Mouse (Mus musculus): ENCODE results near the gene Mfsd12.

- TF ChIP-seq CTCF (IDR thresholded peaks at IDR 0.05; ENCODE audit: control insufficient read depth, insufficient read depth, insufficient replicate concordance, low read depth, low read length) (no peak), POLR2A (IDR thresholded peaks at IDR 0.05; ENCODE audit: control insufficient read depth, low read depth, low read length) (no peak)
Observed at GRCm38 (mm10) chr10:81356352-81356990, 820 bp upstream of the Mfsd12 start.
